Mouse (Mus musculus) C2C12 (cell line): ENCODE data around the gene Adgrb3. TPM values are rescaled to one million over a fixed set of nuclear protein-coding genes. Genes with fewer than 3 reads are reported as not detected.
"Not testable (repeated sequence)": the region's sequence is repeated elsewhere in the genome, so short reads cannot be mapped to it uniquely, and the experiment has no call there.

Experiments used
- H3K27me3 ChIP-seq: one replicate; pipeline ENCODE4 v1.6.1; 2011; ENCODE audit not compliant: control insufficient read depth, insufficient read depth, insufficient read length
- H3K36me3 ChIP-seq: one replicate; pipeline ENCODE4 v1.6.1; 2011; ENCODE audit not compliant: control insufficient read depth, insufficient read depth
- H3K4me3 ChIP-seq: one replicate; pipeline ENCODE4 v1.5.1; 2011; ENCODE audit warnings: mild to moderate bottlenecking, control low read depth; ENCODE audit not compliant: poor library complexity, insufficient read depth, severe bottlenecking
- H3K79me2 ChIP-seq: one replicate; pipeline ENCODE4 v1.6.1; 2011; ENCODE audit not compliant: control insufficient read depth, insufficient read depth
- H3K79me3 ChIP-seq: one replicate; pipeline ENCODE4 v1.6.1; 2011; ENCODE audit warnings: low read depth, control low read depth
- H3ac ChIP-seq: one replicate; pipeline ENCODE3; 2011; ENCODE audit warnings: low read depth; ENCODE audit not compliant: control insufficient read depth, insufficient read length
- CEBPB ChIP-seq: IDR thresholded peaks from one replicate; pipeline ENCODE4 v1.6.1; 2011; ENCODE audit warnings: low read depth, mild to moderate bottlenecking, control low read depth, moderate library complexity
- CTCF ChIP-seq: IDR thresholded peaks from one replicate; pipeline ENCODE4 v1.5.1; 2011; ENCODE audit not compliant: control insufficient read depth, insufficient read depth, insufficient read length
- FOSL1 ChIP-seq: IDR thresholded peaks from one replicate; pipeline ENCODE4 v1.8.0; 2011; ENCODE audit warnings: mild to moderate bottlenecking, low read length; ENCODE audit not compliant: poor library complexity, insufficient read depth, severe bottlenecking
- MAX ChIP-seq: IDR thresholded peaks from one replicate; pipeline ENCODE4 v1.6.1; 2011; ENCODE audit warnings: mild to moderate bottlenecking, control low read depth
- MYOD1 ChIP-seq: IDR thresholded peaks from one replicate; pipeline ENCODE4 v1.6.1; 2011; ENCODE audit warnings: low read depth; ENCODE audit not compliant: control insufficient read depth, insufficient read length
- MYOG ChIP-seq: IDR thresholded peaks from one replicate; pipeline ENCODE4 v1.6.1; 2011; ENCODE audit not compliant: control insufficient read depth, insufficient read length; ENCODE audit errors: extremely low read depth
- USF1 ChIP-seq: IDR thresholded peaks from one replicate; pipeline ENCODE4 v1.6.1; 2011; ENCODE audit warnings: low read depth, mild to moderate bottlenecking, control low read depth, moderate library complexity
- polyA plus RNA-seq: library from polyadenylated mRNA; unstranded; fragments of >200 nt; fragmentation: generic; extraction: Trizol; gene quantifications from one replicate; pipeline ENCODE4 v1.2.1, GENCODE M21; 2012; ENCODE audit warnings: missing spikeins

Gene Adgrb3
- polyA plus RNA-seq, 1 experiment, result not detected

DNA sequence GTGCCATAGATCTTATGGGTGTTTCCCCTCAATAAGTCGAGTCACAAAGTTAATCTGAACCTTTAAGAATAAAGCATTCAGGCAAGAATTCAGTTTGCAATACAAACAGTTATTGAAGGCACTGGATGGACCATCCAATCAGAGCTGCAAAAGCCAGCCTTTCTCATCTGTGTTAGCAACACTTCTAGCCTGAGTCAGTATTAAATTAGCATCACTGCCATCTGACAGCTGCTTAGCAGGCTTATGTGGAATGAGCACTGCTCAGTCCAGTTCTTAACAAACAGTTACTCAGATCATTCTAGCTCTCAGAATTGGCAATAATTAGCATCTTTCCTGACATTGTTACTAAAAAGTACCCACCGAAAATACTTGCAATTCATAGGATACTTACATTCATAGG, 339.3 kb downstream of the Adgrb3 start:
- Histone ChIP-seq H3K4me3 (no peak overlapping the region), H3K79me2 (no peaks in the 10 kb centered on the region), H3ac (no peak overlapping the region), H3K27me3 (no peaks in the 10 kb centered on the region), H3K79me3 (no peaks in the 10 kb centered on the region), H3K36me3 (no peaks in the 10 kb centered on the region)
- TF ChIP-seq MYOG (no peak), MAX (no peak), CEBPB (no peak), CTCF (no peak), USF1 (no peak), MYOD1 (no peak), FOSL1 (no peak)

DNA sequence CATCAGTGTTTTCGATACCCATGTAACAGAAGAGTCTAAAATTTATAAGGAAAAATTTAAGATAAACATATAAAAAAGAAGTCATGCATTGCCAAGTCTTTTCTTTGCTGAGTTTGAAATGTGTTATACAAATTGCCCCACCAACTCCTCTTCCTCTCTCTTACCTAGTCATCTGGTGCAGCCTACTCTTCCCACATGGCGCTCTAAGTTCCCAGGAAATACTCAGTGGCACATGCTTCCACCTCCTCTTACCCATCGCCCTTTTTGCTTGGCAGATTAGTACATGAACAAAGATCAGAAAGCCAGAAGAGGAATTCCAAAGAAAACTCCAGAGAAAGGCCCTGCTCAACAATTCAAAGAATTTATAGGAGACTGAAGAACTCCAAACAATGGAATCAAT, 353.8 kb downstream of the Adgrb3 start:
- TF ChIP-seq USF1, result no peak
- no peak for TF ChIP-seq MAX
- TF ChIP-seq CEBPB, result no peak
- TF ChIP-seq MYOD1, result no peak
- no peak for TF ChIP-seq CTCF
- TF ChIP-seq FOSL1, result no peak
- TF ChIP-seq MYOG, result no peak
- no peaks in the 10 kb centered on the region for H3K27me3 ChIP-seq
- no peak overlapping the region for H3ac ChIP-seq
- H3K4me3 ChIP-seq, result no peak overlapping the region
- H3K79me2 ChIP-seq, result no peaks in the 10 kb centered on the region
- H3K36me3 ChIP-seq, result no peaks in the 10 kb centered on the region
- H3K79me3 ChIP-seq, result no peaks in the 10 kb centered on the region

DNA sequence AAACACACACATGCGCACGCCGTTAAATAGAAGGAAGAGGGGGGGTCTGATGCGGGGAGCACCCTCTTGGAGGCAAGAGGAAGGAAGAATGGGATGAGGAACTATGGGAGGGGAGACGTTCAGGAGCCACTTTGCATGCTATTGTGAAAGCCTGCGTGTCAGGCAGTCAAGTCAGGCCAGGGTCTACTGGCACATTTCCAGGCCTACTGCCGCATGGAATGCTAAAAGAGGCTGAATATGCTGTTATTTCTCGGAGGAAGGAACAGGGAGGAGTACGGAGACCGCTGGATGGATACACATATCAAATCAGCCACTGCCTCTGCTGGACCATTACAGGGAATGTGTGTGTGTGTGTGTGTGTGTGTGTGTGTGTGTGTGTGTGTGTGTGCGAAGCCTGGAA, 355.0 kb downstream of the Adgrb3 start:
- H3K27me3 ChIP-seq, result no peaks in the 10 kb centered on the region
- H3K4me3 ChIP-seq, result no peak overlapping the region
- no peaks in the 10 kb centered on the region for H3K79me2 ChIP-seq
- no peaks in the 10 kb centered on the region for H3K36me3 ChIP-seq
- TF ChIP-seq CEBPB (no peak), CTCF (no peak), MYOD1 (no peak)
- H3K79me3 ChIP-seq, result no peaks in the 10 kb centered on the region
- no peak overlapping the region for H3ac ChIP-seq

DNA sequence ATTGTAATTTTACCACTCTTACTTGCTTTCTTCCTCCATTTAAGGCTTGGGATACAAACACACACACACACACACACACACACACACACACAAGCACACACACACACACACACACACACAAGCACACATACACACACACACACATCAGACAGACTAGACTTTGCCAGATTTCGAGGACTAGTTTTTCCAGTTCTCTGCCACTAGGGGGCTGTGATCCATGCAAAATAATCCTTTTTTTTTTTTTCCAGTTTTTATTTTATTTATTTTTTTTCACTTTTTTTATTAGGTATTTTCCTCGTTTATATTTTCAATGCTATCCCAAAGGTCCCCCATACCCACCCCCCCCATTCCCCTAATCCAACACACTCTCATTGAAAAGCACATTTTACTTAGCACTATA, 357.9 kb downstream of the Adgrb3 start:
- H3K79me3 ChIP-seq, H3K4me3 ChIP-seq, H3K79me2 ChIP-seq, H3K36me3 ChIP-seq, H3K27me3 ChIP-seq, H3ac ChIP-seq: not testable (repeated sequence)

DNA sequence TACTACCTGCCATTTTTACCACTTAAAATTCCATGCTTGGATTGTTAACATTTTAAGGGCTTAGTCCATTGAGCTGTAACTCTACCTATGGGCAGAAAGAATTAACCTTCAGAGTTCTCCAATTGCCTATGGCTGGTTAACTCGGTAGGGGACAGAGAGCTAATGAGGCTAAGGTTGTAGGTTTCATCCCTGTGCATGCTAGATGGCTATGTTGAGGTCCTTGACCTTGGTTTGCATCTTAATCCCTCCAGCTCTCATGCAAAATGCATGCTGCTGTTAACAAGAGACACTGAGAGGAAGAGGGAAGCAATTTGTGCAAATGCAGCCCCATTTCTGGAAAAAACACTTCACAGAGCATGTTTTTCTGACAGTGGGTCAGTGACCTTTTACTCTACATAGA, 366.9 kb downstream of the Adgrb3 start:
- no peak overlapping the region for H3K4me3 ChIP-seq
- no peak for TF ChIP-seq MYOD1
- H3K27me3 ChIP-seq, result no peaks in the 10 kb centered on the region
- H3K79me3 ChIP-seq, result no peaks in the 10 kb centered on the region
- no peak overlapping the region for H3ac ChIP-seq
- H3K79me2 ChIP-seq, result no peaks in the 10 kb centered on the region
- H3K36me3 ChIP-seq, result no peaks in the 10 kb centered on the region

DNA sequence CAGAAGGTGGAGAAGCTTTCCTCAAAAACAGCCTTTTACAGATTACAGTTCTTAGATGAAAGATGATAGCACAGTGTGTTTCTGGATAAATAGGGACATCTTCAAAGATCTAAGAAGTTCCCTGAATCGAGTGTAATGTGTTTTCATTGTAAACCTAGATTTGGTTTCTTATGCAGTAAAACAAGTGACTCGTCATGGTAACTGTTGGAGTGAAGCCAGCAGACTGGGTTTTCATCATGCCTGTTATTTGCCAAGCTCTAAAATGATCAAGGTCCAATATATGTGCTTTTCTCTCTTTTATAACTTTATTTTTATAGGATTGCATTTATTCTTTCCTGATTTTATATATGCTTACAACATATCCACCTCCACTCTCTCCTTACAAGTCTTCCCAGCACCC, 394.0 kb downstream of the Adgrb3 start:
- Histone ChIP-seq H3K79me3 (no peaks in the 10 kb centered on the region), H3K27me3 (no peaks in the 10 kb centered on the region), H3K36me3 (no peaks in the 10 kb centered on the region), H3K79me2 (no peaks in the 10 kb centered on the region), H3K4me3 (no peak overlapping the region), H3ac (no peak overlapping the region)
- TF ChIP-seq MYOD1, result no peak
- TF ChIP-seq CTCF, result no peak
- TF ChIP-seq CEBPB, result no peak
- TF ChIP-seq USF1, result no peak
- no peak for TF ChIP-seq FOSL1
- TF ChIP-seq MYOG, result no peak
- TF ChIP-seq MAX, result no peak

DNA sequence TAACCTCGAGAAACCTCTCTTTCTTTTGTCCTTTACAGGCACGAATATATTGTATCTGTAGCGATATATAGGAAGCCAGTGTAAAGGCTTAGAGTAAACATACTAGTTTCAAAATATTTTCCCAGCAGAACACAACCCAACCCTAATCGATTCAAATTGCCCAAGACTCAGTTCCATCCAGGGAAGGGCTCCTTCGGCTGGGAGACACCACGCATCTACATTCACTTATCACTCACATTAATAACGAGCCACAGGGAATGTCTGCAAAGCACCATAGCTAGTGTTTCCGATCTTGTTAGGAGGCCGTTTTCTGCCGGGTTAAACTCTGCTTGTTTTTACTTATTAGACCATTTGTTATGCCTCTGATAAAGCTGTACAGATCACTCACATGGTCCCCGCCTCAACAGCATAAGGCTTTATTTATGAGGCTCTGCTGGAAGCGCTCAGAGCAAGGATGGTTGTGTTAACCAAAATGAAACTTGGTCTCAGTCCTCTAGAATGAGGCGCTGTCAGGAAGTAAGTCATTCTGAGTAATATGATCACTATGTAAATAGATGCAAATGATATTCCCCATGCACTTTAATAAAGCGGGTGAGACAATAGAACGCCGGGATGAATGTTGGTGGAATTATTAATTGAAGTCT, 399.2 kb downstream of the Adgrb3 start:
- Histone ChIP-seq H3K36me3 (no peaks in the 10 kb centered on the region), H3K79me3 (no peaks in the 10 kb centered on the region), H3K27me3 (no peaks in the 10 kb centered on the region), H3K79me2 (no peaks in the 10 kb centered on the region), H3K4me3 (no peak overlapping the region), H3ac (no peak overlapping the region)
- no peak for TF ChIP-seq CEBPB
